Mouse (Mus musculus) liver, adult 2 months (tissue): ENCODE measurements around the gene Gm826. TPM values are rescaled to one million over a fixed set of nuclear protein-coding genes. Genes with fewer than 3 reads are reported as not detected.
A peak's percentile ranks its signal among the peaks of the same experiment; 100 is the strongest.

ENCODE experiments used
- DNase-seq: peaks from one replicate; pipeline ENCODE4 v3.0.0-alpha.2; 2011; ENCODE audit warnings: low read depth, low spot score; ENCODE audit errors: extremely low read depth
- H3K27ac ChIP-seq: fragments of 200-500 bp; replicated peaks from 2 replicates; pipeline ENCODE4 v1.5.1; 2012; ENCODE audit warnings: low read depth, mild to moderate bottlenecking, control low read depth, inconsistent platforms, low read length; ENCODE audit not compliant: insufficient read depth
- H3K27me3 ChIP-seq: fragments of 200-500 bp; 2 replicates; pipeline ENCODE4 v1.6.1; 2012; ENCODE audit warnings: mild to moderate bottlenecking, moderate library complexity, low read length, inconsistent platforms; ENCODE audit not compliant: control insufficient read depth, insufficient read depth
- H3K36me3 ChIP-seq: fragments of 200-500 bp; 2 replicates; pipeline ENCODE4 v1.6.1; 2012; ENCODE audit warnings: low read length, inconsistent platforms; ENCODE audit not compliant: control insufficient read depth, insufficient read depth
- H3K4me1 ChIP-seq: fragments of 200-500 bp; 2 replicates; pipeline ENCODE4 v1.6.1; 2011; ENCODE audit warnings: low read length; ENCODE audit not compliant: control insufficient read depth, insufficient read depth
- H3K4me3 ChIP-seq: fragments of 200-500 bp; 2 replicates; pipeline ENCODE4 v1.5.1; 2011; ENCODE audit warnings: low read depth, mild to moderate bottlenecking, control low read depth, low read length, moderate library complexity; ENCODE audit not compliant: insufficient read depth
- H3K79me2 ChIP-seq: fragments of 200-500 bp; 2 replicates; pipeline ENCODE4 v1.6.1; 2012; ENCODE audit warnings: inconsistent platforms, mild to moderate bottlenecking, low read length, moderate library complexity; ENCODE audit not compliant: control insufficient read depth, insufficient read depth
- H3K9ac ChIP-seq: fragments of 200-500 bp; 2 replicates; pipeline ENCODE4 v1.6.1; 2012; ENCODE audit warnings: low read depth, mild to moderate bottlenecking, control low read depth, inconsistent platforms, low read length
- CTCF ChIP-seq: fragments of 200-500 bp; IDR thresholded peaks from 2 replicates; pipeline ENCODE4 v1.5.1; 2011; ENCODE audit warnings: low read depth, low read length, control low read depth
- POLR2A ChIP-seq: fragments of 200-500 bp; IDR thresholded peaks from 2 replicates; pipeline ENCODE4 v1.6.1; 2011; ENCODE audit warnings: low read length, control low read depth; ENCODE audit not compliant: insufficient read depth; ENCODE audit errors: extremely low read depth
- WGBS: fragments of 180-500 bp; shearing (Covaris S2); methylation state at CpG from one replicate; pipeline ENCODE4 v1.1.7; 2018; 5-methylcytosine and 5-hydroxymethylcytosine counted together
- polyA plus RNA-seq: library from polyadenylated mRNA; depleted of rRNA; stranded (reverse); fragments of >200 nt; gene quantifications from 2 replicates; pipeline ENCODE4 v1.2.3, GENCODE M21; 2012
- total RNA-seq: library from RNA; depleted of rRNA; stranded (reverse); fragments of >200 nt; gene quantifications from 2 replicates; pipeline ENCODE4 v1.2.3, GENCODE M21; 2014

Gene Gm826
- total and polyA plus RNA-seq, 2 experiments = 1.4 to 4.1 TPM

- DNase-seq = no peak
- Histone ChIP-seq H3K4me1 (no peaks in the 10 kb centered on the region; the same call in 1 of the 2 replicates), H3K9ac (no peak overlapping the region), H3K4me3 (no peak overlapping the region; the same call in 1 of the 2 replicates), H3K27ac (no peak overlapping the region), H3K27me3 (peaks cover 6% of the 10 kb centered on the region; the same call in 1 of the 2 replicates), H3K79me2 (peaks cover 9% of the 10 kb centered on the region), H3K36me3 (peaks cover 4% of the 10 kb centered on the region; the same call in 1 of the 2 replicates)
- WGBS = 4% methylated on average over 52 of the region's 52 CpGs
- TF ChIP-seq CTCF (no peak), POLR2A (no peak)
Observed at GRCm38 (mm10) chr2:160368422-160369357, 34.7 kb upstream of the Gm826 start.

GRCm38 (mm10) chr2:160367448-160368208 lies 33.7 kb upstream of the Gm826 start:
- Histone ChIP-seq H3K27me3 (peaks cover 6% of the 10 kb centered on the region; the same call in 1 of the 2 replicates), H3K4me3 (peak overlapping the region; percentile 69), H3K36me3 (peaks cover 12% of the 10 kb centered on the region; the same call in 1 of the 2 replicates), H3K27ac (peak overlapping the region; percentile 82), H3K9ac (peak overlapping the region; percentile 83), H3K79me2 (peaks cover 9% of the 10 kb centered on the region), H3K4me1 (no peaks in the 10 kb centered on the region; the same call in 1 of the 2 replicates)
- WGBS = under 1% methylated on average over 45 of the region's 45 CpGs
- DNase-seq = peak; percentile 83
- TF ChIP-seq POLR2A = 0 out of 2 replicates have a peak, but pooled peaks have one; percentile 29
- TF ChIP-seq CTCF = peak; percentile 98

- Histone ChIP-seq H3K4me1 (no peaks in the 10 kb centered on the region; the same call in 1 of the 2 replicates), H3K4me3 (peak within 1 kb of the TSS; percentile 89), H3K27me3 (peaks cover 6% of the 10 kb centered on the region; the same call in 1 of the 2 replicates), H3K27ac (peak within 1 kb of the TSS; percentile 82), H3K9ac (peak within 1 kb of the TSS; percentile 94), H3K79me2 (peaks cover 9% of the 10 kb centered on the region), H3K36me3 (peaks cover 15% of the 10 kb centered on the region; the same call in 1 of the 2 replicates)
- 1% methylated on average over 32 of the region's 37 CpGs for WGBS
- peak; percentile 100 for TF ChIP-seq POLR2A
- TF ChIP-seq CTCF = no peak
- peak; percentile 80 for DNase-seq
Observed at GRCm38 (mm10) chr2:160366980-160367338, 33.0 kb upstream of the Gm826 start, which contains the start of gene Mafb. TSS of gene Mafb (minus strand) at chr2:160367065.

GRCm38 (mm10) chr2:160366111-160366979 lies 32.4 kb upstream of the Gm826 start:
- 0 out of 2 replicates have a peak, but pooled peaks have one; percentile 25 for TF ChIP-seq POLR2A
- TF ChIP-seq CTCF = no peak
- peaks cover 15% of the 10 kb centered on the region; the same call in 1 of the 2 replicates for H3K36me3 ChIP-seq
- H3K4me1 ChIP-seq = no peaks in the 10 kb centered on the region; the same call in 1 of the 2 replicates
- H3K79me2 ChIP-seq = peaks cover 9% of the 10 kb centered on the region
- H3K27ac ChIP-seq = peak overlapping the region; percentile 71
- peak overlapping the region; percentile 94 for H3K9ac ChIP-seq
- under 1% methylated on average over 92 of the region's 95 CpGs for WGBS
- H3K4me3 ChIP-seq = peak overlapping the region; percentile 89
- peaks cover 6% of the 10 kb centered on the region; the same call in 1 of the 2 replicates for H3K27me3 ChIP-seq
- peak; percentile 35 for DNase-seq
